Mouse (Mus musculus): ENCODE results near the gene Cog6.

GRCm38 (mm10) chr3:52954656-52955055 lies 62.4 kb downstream of the Cog6 start:
- TF ChIP-seq MAFK (IDR thresholded peaks at IDR 0.05; ENCODE audit: insufficient replicate concordance, low read length) (no peak), CTCF (conservative IDR thresholded peaks at IDR 0.05 in 1 of 2, IDR thresholded peaks at IDR 0.05 in 1 of 2; ENCODE audit: low read depth in 2 of 2, low read length in 2 of 2) (no peak), USF2 (conservative IDR thresholded peaks at IDR 0.05; ENCODE audit: low read depth, low read length) (no peak), NELFE (IDR thresholded peaks at IDR 0.05; ENCODE audit: low read depth, low read length) (no peak), CHD2 (IDR thresholded peaks at IDR 0.05; ENCODE audit: low read length) (no peak), NRF1 (IDR thresholded peaks at IDR 0.05; ENCODE audit: low read depth, low read length) (no peak), GABPA (IDR thresholded peaks at IDR 0.05; ENCODE audit: insufficient replicate concordance, low read depth, low read length) (no peak), POLR2A (IDR thresholded peaks at IDR 0.05; ENCODE audit: low read depth, low read length) (no peak), ZMIZ1 (IDR thresholded peaks at IDR 0.05; ENCODE audit: low read depth, low read length) (no peak)

Data from CH12.LX (cell line).